Mouse (Mus musculus): ENCODE data around the gene Actn3. TPM values are rescaled to one million over a fixed set of nuclear protein-coding genes. Genes with fewer than 3 reads are reported as not detected.
"Not testable (repeated sequence)": the region's sequence is repeated elsewhere in the genome, so short reads cannot be mapped to it uniquely, and the experiment has no call there.

The Actn3 gene
- polyA plus RNA-seq, 1 experiment from 2014 or later: 0.97 TPM

DNA sequence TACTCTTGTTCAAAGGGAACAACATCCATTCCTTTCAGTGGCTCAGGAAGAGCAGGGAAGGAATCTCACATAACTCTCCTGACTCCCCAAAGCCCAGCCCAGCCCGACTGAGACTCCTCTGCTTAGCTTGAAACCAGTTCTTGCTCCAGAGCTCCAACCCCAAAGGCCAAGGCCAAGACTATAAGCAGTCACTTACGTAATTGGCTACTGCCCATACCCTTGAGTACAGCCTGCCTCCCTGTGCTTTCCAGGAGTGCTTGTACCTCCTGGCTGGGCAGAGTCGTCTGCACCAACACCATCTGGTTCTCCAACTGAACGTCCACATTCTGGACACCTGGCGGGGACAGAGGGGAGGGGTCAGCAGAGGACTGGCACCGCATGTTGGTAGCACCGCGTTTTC lies 43.7 kb downstream of the Actn3 start:
- Histone ChIP-seq H3K4me2 (no peak overlapping the region), H3K9ac (no peak overlapping the region), H3K9me3 (replicated peaks) (no peaks in the 10 kb centered on the region), H3K36me3 (ENCODE audit: poor library complexity, severe bottlenecking) (peaks cover 15% of the 10 kb centered on the region; the same call in 1 of the 2 replicates), H3K27me3 (no peaks in the 10 kb centered on the region), H3K27ac (no peak overlapping the region), H3K4me3 (no peak overlapping the region), H3K4me1 (peaks cover 17% of the 10 kb centered on the region)
- no peak for ATAC-seq
- 87% methylated on average over 8 of the region's 8 CpGs for WGBS

GRCm38 (mm10) chr19:4829156-4829555 lies 48.6 kb downstream of the Actn3 start:
- H3K4me3 ChIP-seq: no peak overlapping the region
- H3K4me2 ChIP-seq: no peak overlapping the region
- peaks cover 20% of the 10 kb centered on the region; the same call in 1 of the 2 replicates for H3K36me3 ChIP-seq (ENCODE audit: poor library complexity, severe bottlenecking)
- H3K27me3 ChIP-seq: no peaks in the 10 kb centered on the region
- no peak overlapping the region; the same call in 1 of the 2 replicates for H3K27ac ChIP-seq
- no peak overlapping the region for H3K9ac ChIP-seq
- H3K9me3 ChIP-seq (replicated peaks): no peaks in the 10 kb centered on the region
- 65% methylated on average over 7 of the region's 7 CpGs for WGBS
- H3K4me1 ChIP-seq: peaks cover 5% of the 10 kb centered on the region; the same call in 1 of the 2 replicates
- ATAC-seq: no peak

- H3K36me3 ChIP-seq (ENCODE audit: poor library complexity, severe bottlenecking): peaks cover 20% of the 10 kb centered on the region; the same call in 1 of the 2 replicates
- no peaks in the 10 kb centered on the region for H3K9me3 ChIP-seq (replicated peaks)
- no peak overlapping the region for H3K9ac ChIP-seq
- H3K27ac ChIP-seq: no peak overlapping the region
- no peak for ATAC-seq
- no peak overlapping the region for H3K4me3 ChIP-seq
- WGBS: 62% methylated on average over 16 of the region's 16 CpGs
- H3K4me1 ChIP-seq: peaks cover 5% of the 10 kb centered on the region; the same call in 1 of the 2 replicates
- no peaks in the 10 kb centered on the region for H3K27me3 ChIP-seq
- H3K4me2 ChIP-seq: no peak overlapping the region
Measured at GRCm38 (mm10) chr19:4828444-4829114, 49.1 kb downstream of the Actn3 start.

GRCm38 (mm10) chr19:4820678-4821303 lies 56.9 kb downstream of the Actn3 start:
- Histone ChIP-seq H3K4me2 (no peak overlapping the region), H3K4me1 (no peaks in the 10 kb centered on the region), H3K27me3 (no peaks in the 10 kb centered on the region), H3K9ac (no peak overlapping the region), H3K36me3 (ENCODE audit: poor library complexity, severe bottlenecking) (peaks cover 7% of the 10 kb centered on the region; the same call in 1 of the 2 replicates), H3K27ac (no peak overlapping the region), H3K4me3 (no peak overlapping the region), H3K9me3 (replicated peaks) (no peaks in the 10 kb centered on the region)
- ATAC-seq: no peak
- WGBS: 77% methylated on average over 5 of the region's 5 CpGs

- 66% methylated on average over 1 of the region's 1 CpGs for WGBS
- peaks cover under 1% of the 10 kb centered on the region; the same call in 1 of the 2 replicates for H3K4me1 ChIP-seq
- H3K36me3 ChIP-seq (ENCODE audit: poor library complexity, severe bottlenecking): no peaks in the 10 kb centered on the region
- no peaks in the 10 kb centered on the region; the same call in 1 of the 2 replicates for H3K27me3 ChIP-seq
- ATAC-seq: no peak
- H3K9ac ChIP-seq: no peak overlapping the region
- H3K4me2 ChIP-seq: no peak overlapping the region
- H3K27ac ChIP-seq: no peak overlapping the region
- H3K4me3 ChIP-seq: no peak overlapping the region
- H3K9me3 ChIP-seq (replicated peaks): no peaks in the 10 kb centered on the region
Measured at GRCm38 (mm10) chr19:4817182-4817835, 60.4 kb downstream of the Actn3 start.

- 88% methylated on average over 6 of the region's 6 CpGs for WGBS
- no peak for ATAC-seq
- no peak overlapping the region for H3K4me2 ChIP-seq
- no peaks in the 10 kb centered on the region for H3K9me3 ChIP-seq (replicated peaks)
- H3K9ac ChIP-seq: no peak overlapping the region
- H3K27ac ChIP-seq: no peak overlapping the region
- no peaks in the 10 kb centered on the region; the same call in 1 of the 2 replicates for H3K27me3 ChIP-seq
- H3K36me3 ChIP-seq (ENCODE audit: poor library complexity, severe bottlenecking): no peaks in the 10 kb centered on the region
- H3K4me3 ChIP-seq: no peak overlapping the region
- peaks cover 27% of the 10 kb centered on the region for H3K4me1 ChIP-seq
Measured at GRCm38 (mm10) chr19:4813015-4813414, 64.7 kb downstream of the Actn3 start.

- not testable (repeated sequence) for H3K36me3 ChIP-seq (ENCODE audit: poor library complexity, severe bottlenecking); H3K9me3 ChIP-seq (replicated peaks)
- WGBS: 81% methylated on average over 8 of the region's 8 CpGs
Measured at GRCm38 (mm10) chr19:4812334-4812949, 65.3 kb downstream of the Actn3 start.

GRCm38 (mm10) chr19:4811909-4812242 lies 65.8 kb downstream of the Actn3 start:
- H3K27me3 ChIP-seq: no peaks in the 10 kb centered on the region; the same call in 1 of the 2 replicates
- peak overlapping the region; percentile 65 for H3K4me2 ChIP-seq
- ATAC-seq: no peak; the same call in 1 of the 2 replicates
- H3K9me3 ChIP-seq (replicated peaks): no peaks in the 10 kb centered on the region
- peak overlapping the region; percentile 81 for H3K9ac ChIP-seq
- peak overlapping the region; percentile 89 for H3K27ac ChIP-seq
- 6% methylated on average over 12 of the region's 12 CpGs for WGBS
- H3K4me3 ChIP-seq: peak overlapping the region; percentile 90
- H3K36me3 ChIP-seq (ENCODE audit: poor library complexity, severe bottlenecking): no peaks in the 10 kb centered on the region
- peaks cover 31% of the 10 kb centered on the region for H3K4me1 ChIP-seq

More at GRCm38 (mm10) chr19:4812334-4812949, 65.3 kb downstream of the Actn3 start:
- Histone ChIP-seq H3K4me2 (peak overlapping the region; percentile 65), H3K4me3 (peak overlapping the region; percentile 90), H3K4me1 (peaks cover 31% of the 10 kb centered on the region), H3K9ac (peak overlapping the region; percentile 81), H3K27ac (peak overlapping the region; percentile 89)
- ATAC-seq, H3K27me3 ChIP-seq: not testable (repeated sequence)

Other genes starting within 250 kb of the Actn3 start
- 4.1 and 5.8 TPM in 2 replicates for gene Gm960, start 179.2 kb downstream of the Actn3 start, polyA plus RNA-seq (2015; fragmentation: Nextera tagmentation; extraction: Ambion mirVana)
- gene Sptbn2, start 166.7 kb downstream of the Actn3 start, polyA plus RNA-seq (2015; fragmentation: Nextera tagmentation; extraction: Ambion mirVana): 18.1 and 20.8 TPM in 2 replicates
- 188 and 192 TPM in 2 replicates for gene Rbm4b, start 121.4 kb downstream of the Actn3 start, polyA plus RNA-seq (2015; fragmentation: Nextera tagmentation; extraction: Ambion mirVana)
- gene Rbm4, start 84.0 kb downstream of the Actn3 start, polyA plus RNA-seq (2015; fragmentation: Nextera tagmentation; extraction: Ambion mirVana): 103 TPM in 2 replicates
- 43.0 and 47.4 TPM in 2 replicates for gene Gm21992, start 66.3 kb downstream of the Actn3 start, polyA plus RNA-seq (2015; fragmentation: Nextera tagmentation; extraction: Ambion mirVana)
- 88.3 and 95.3 TPM in 2 replicates for gene Rbm14, start 66.3 kb downstream of the Actn3 start, polyA plus RNA-seq (2015; fragmentation: Nextera tagmentation; extraction: Ambion mirVana)
- 42.0 and 47.0 TPM in 2 replicates for gene Ccs, start 38.6 kb downstream of the Actn3 start, polyA plus RNA-seq (2015; fragmentation: Nextera tagmentation; extraction: Ambion mirVana)
- gene Ccdc87, start 38.5 kb downstream of the Actn3 start, polyA plus RNA-seq (2015; fragmentation: Nextera tagmentation; extraction: Ambion mirVana): 0.23 and 0.39 TPM in 2 replicates
- 31.3 and 34.5 TPM in 2 replicates for gene Ctsf, start 22.8 kb downstream of the Actn3 start, polyA plus RNA-seq (2015; fragmentation: Nextera tagmentation; extraction: Ambion mirVana)
- 17.1 and 20.1 TPM in 2 replicates for gene Zdhhc24, start 759 bp upstream of the Actn3 start, polyA plus RNA-seq (2015; fragmentation: Nextera tagmentation; extraction: Ambion mirVana)
- 8.9 and 10.8 TPM in 2 replicates for gene Bbs1, start 28.7 kb upstream of the Actn3 start, polyA plus RNA-seq (2015; fragmentation: Nextera tagmentation; extraction: Ambion mirVana)
- 118 and 132 TPM in 2 replicates for gene Dpp3, start 50.4 kb upstream of the Actn3 start, polyA plus RNA-seq (2015; fragmentation: Nextera tagmentation; extraction: Ambion mirVana)
- 5.7 TPM in 2 replicates for gene Peli3, start 65.2 kb upstream of the Actn3 start, polyA plus RNA-seq (2015; fragmentation: Nextera tagmentation; extraction: Ambion mirVana)
- 128 and 135 TPM in 2 replicates for gene Mrpl11, start 84.2 kb upstream of the Actn3 start, polyA plus RNA-seq (2015; fragmentation: Nextera tagmentation; extraction: Ambion mirVana)
- gene Npas4, start 112.4 kb upstream of the Actn3 start, polyA plus RNA-seq (2015; fragmentation: Nextera tagmentation; extraction: Ambion mirVana): 0.10 and 0.18 TPM in 2 replicates
- gene Slc29a2, start 146.0 kb upstream of the Actn3 start, polyA plus RNA-seq (2015; fragmentation: Nextera tagmentation; extraction: Ambion mirVana): 6.9 and 8.3 TPM in 2 replicates
- gene B4gat1, start 160.9 kb upstream of the Actn3 start, polyA plus RNA-seq (2015; fragmentation: Nextera tagmentation; extraction: Ambion mirVana): 39.4 and 40.3 TPM in 2 replicates
- gene AC124502.3, start 161.0 kb upstream of the Actn3 start, polyA plus RNA-seq (2015; fragmentation: Nextera tagmentation; extraction: Ambion mirVana): 3.2 and 3.4 TPM in 2 replicates
- 56.0 and 63.2 TPM in 2 replicates for gene Brms1, start 163.4 kb upstream of the Actn3 start, polyA plus RNA-seq (2015; fragmentation: Nextera tagmentation; extraction: Ambion mirVana)
- 0.62 and 0.78 TPM in 2 replicates for gene Rin1, start 172.6 kb upstream of the Actn3 start, polyA plus RNA-seq (2015; fragmentation: Nextera tagmentation; extraction: Ambion mirVana)
- 7.0 and 7.3 TPM in 2 replicates for gene Cd248, start 190.2 kb upstream of the Actn3 start, polyA plus RNA-seq (2015; fragmentation: Nextera tagmentation; extraction: Ambion mirVana)
- 2.3 and 2.8 TPM in 2 replicates for gene Tmem151a, start 207.6 kb upstream of the Actn3 start, polyA plus RNA-seq (2015; fragmentation: Nextera tagmentation; extraction: Ambion mirVana)
- gene Yif1a, start 210.6 kb upstream of the Actn3 start, polyA plus RNA-seq (2015; fragmentation: Nextera tagmentation; extraction: Ambion mirVana): 62.4 and 71.4 TPM in 2 replicates
- gene Cnih2, start 220.6 kb upstream of the Actn3 start, polyA plus RNA-seq (2015; fragmentation: Nextera tagmentation; extraction: Ambion mirVana): 208 and 212 TPM in 2 replicates
- gene Rab1b, start 229.2 kb upstream of the Actn3 start, polyA plus RNA-seq (2015; fragmentation: Nextera tagmentation; extraction: Ambion mirVana): 235 and 252 TPM in 2 replicates
- 41.1 and 43.6 TPM in 2 replicates for gene Klc2, start 240.7 kb upstream of the Actn3 start, polyA plus RNA-seq (2015; fragmentation: Nextera tagmentation; extraction: Ambion mirVana)

Measured in forebrain, embryonic 13.5 days (tissue).